Mouse (Mus musculus) heart, postnatal 0 days (tissue): ENCODE data around the gene Agxt2. TPM values are rescaled to one million over a fixed set of nuclear protein-coding genes. Genes with fewer than 3 reads are reported as not detected.
A peak's percentile ranks its signal among the peaks of the same experiment; 100 is the strongest.

Experiments used
- ATAC-seq: fragments of 200-750 bp; cut with Nextera tagmentation; 2 replicates; pipeline ENCODE4 v1.8.0; 2017; ENCODE audit warnings: low read depth, moderate number of reproducible peaks, moderate library complexity; ENCODE audit not compliant: insufficient read depth
- DNase-seq: peaks from one replicate; pipeline ENCODE4 v3.0.0-alpha.2; 2016; ENCODE audit warnings: low spot score
- H3K27ac ChIP-seq: fragments of 300-500 bp; sonication (generic); 2 replicates; pipeline ENCODE4 v1.5.1; 2014; ENCODE audit warnings: low read depth, mild to moderate bottlenecking
- H3K27me3 ChIP-seq: fragments of 300-500 bp; sonication (generic); 2 replicates; pipeline ENCODE4 v1.6.1; 2014; ENCODE audit warnings: low read length, mixed read lengths; ENCODE audit not compliant: control insufficient read depth, insufficient read depth
- H3K36me3 ChIP-seq: fragments of 300-500 bp; sonication (generic); replicated peaks from 2 replicates; pipeline ENCODE4 v1.6.1; 2014; ENCODE audit warnings: low read length, mixed read lengths; ENCODE audit not compliant: control insufficient read depth, insufficient read depth
- H3K4me1 ChIP-seq: fragments of 300-500 bp; sonication (generic); 2 replicates; pipeline ENCODE4 v1.6.1; 2014; ENCODE audit warnings: antibody characterized with exemption; ENCODE audit not compliant: control insufficient read depth, insufficient read depth
- H3K4me2 ChIP-seq: fragments of 300-500 bp; sonication (generic); 2 replicates; pipeline ENCODE4 v1.6.1; 2014; ENCODE audit warnings: low read depth, mild to moderate bottlenecking, low read length, moderate library complexity
- H3K4me3 ChIP-seq: fragments of 300-500 bp; sonication (generic); 2 replicates; pipeline ENCODE4 v1.5.1; 2014; ENCODE audit warnings: low read depth, low read length
- H3K9ac ChIP-seq: fragments of 300-500 bp; sonication (generic); replicated peaks from 2 replicates; pipeline ENCODE4 v1.6.1; 2014; ENCODE audit warnings: low read depth, low read length, mixed read lengths
- H3K9me3 ChIP-seq: fragments of 300-500 bp; sonication (generic); replicated peaks from 2 replicates; pipeline ENCODE4 v1.6.1; 2016; ENCODE audit warnings: low read length; ENCODE audit not compliant: control insufficient read depth
- CTCF ChIP-seq: IDR thresholded peaks from 2 replicates; pipeline ENCODE4 v1.5.1; 2016; ENCODE audit warnings: antibody characterized with exemption, control low read depth, low read depth
- EP300 ChIP-seq: IDR thresholded peaks from 2 replicates; pipeline ENCODE4 v1.6.1; 2016; ENCODE audit warnings: antibody characterized with exemption, low read depth
- WGBS: fragments of 180-500 bp; shearing (Covaris S2); extraction: QIAGEN DNeasy Blood & Tissue Kit; methylation state at CpG from one replicate; pipeline ENCODE4 v1.1.7; 2014; 5-methylcytosine and 5-hydroxymethylcytosine counted together
- polyA plus RNA-seq: library from polyadenylated mRNA; unstranded; fragments of >200 nt; fragmentation: Nextera tagmentation; extraction: Ambion mirVana; gene quantifications from 2 replicates; pipeline ENCODE4 v1.2.1, GENCODE M21; 2015
- total RNA-seq: library from RNA; depleted of rRNA; stranded (reverse); fragments of >200 nt; gene quantifications from 2 replicates; pipeline ENCODE4 v1.2.3, GENCODE M21; 2014; ENCODE audit warnings: low replicate concordance; rRNA removed

The Agxt2 gene
- not detected in 2 replicates for total RNA-seq
- not detected in 2 replicates for polyA plus RNA-seq

DNA sequence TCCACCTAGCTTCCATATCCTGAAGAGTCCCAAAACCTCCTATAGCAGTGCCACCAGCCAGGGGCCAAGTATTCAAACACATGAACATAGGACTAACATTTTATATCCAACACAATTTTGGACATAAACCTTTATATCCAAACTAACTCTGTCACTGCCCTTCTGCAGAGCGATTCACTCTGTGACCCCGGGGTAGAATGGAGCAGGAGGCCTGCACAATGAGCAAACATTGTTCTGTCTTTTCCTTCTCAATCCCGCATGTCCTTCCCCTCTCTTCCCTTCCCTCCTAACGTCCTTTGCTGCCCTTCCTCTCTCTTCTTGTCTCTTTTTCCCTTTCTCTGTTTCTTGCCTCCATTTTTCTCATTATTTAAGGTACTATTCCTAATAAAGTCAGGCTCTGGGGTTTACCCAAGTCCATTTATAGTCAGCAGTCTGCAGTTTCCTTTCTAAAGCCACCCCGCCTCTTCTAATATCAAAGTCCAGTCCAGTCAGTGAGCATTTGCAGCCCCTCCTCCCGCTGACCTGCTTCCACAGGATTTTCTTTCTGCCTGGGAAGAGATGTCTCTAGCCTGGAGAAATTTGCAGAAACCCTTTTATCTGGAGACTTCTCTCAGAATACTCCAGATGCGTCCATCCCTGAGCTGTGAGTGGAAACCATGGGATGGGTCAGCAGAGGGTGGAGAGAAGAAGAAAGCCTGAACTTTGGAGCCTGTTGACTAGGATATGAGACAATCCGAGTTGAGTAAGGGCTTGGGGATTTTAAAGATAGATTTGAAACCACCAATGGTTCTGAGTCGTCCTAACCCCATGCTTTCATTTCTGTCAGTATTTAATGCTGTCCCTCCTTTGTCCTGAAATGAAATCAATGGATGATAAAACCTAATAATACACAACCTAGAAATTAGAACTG lies at the start of gene Agxt2:
Gene Agxt2, plus strand, starts transcription at position 494 of the 910 bp plus-strand sequence.
- Histone ChIP-seq H3K27ac (no peak within 1 kb of the TSS), H3K27me3 (no peaks in the 10 kb centered on the region), H3K9ac (no peak within 1 kb of the TSS), H3K4me3 (no peak within 1 kb of the TSS), H3K9me3 (no peaks in the 10 kb centered on the region), H3K4me2 (no peak within 1 kb of the TSS), H3K36me3 (no peaks in the 10 kb centered on the region), H3K4me1 (no peaks in the 10 kb centered on the region)
- WGBS, result 59% methylated on average over 9 of the region's 9 CpGs
- TF ChIP-seq EP300 (no peak), CTCF (no peak)
- ATAC-seq (no peak), DNase-seq (no peak)

DNA sequence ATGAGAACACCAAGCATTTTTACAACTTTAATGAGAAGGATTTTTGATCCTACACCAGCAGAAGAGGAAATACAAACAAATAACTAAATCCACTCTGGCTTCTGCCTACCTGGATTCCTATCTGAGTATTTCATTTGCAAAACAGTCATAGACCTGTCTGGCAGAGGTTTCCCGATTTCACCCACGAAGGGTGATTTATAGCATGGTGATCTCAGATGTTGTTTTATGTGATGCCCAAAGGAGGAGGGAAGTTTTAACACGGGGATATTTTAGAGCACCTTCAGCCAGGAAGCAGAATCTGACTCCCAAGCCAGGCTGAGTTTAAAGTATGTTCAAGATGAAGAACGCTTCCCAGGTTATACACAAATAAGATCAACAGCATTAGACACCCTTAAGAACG lies 46.5 kb upstream of the Agxt2 start:
- ATAC-seq (no peak), DNase-seq (no peak)
- TF ChIP-seq EP300, result no peak
- no peak for TF ChIP-seq CTCF
- no peak overlapping the region for H3K9ac ChIP-seq
- H3K27me3 ChIP-seq, result no peaks in the 10 kb centered on the region
- WGBS, result 67% methylated on average over 5 of the region's 5 CpGs
- H3K4me3 ChIP-seq, result no peak overlapping the region
- H3K36me3 ChIP-seq, result no peaks in the 10 kb centered on the region
- no peaks in the 10 kb centered on the region for H3K9me3 ChIP-seq
- no peak overlapping the region for H3K4me2 ChIP-seq
- no peaks in the 10 kb centered on the region for H3K4me1 ChIP-seq
- no peak overlapping the region for H3K27ac ChIP-seq

DNA sequence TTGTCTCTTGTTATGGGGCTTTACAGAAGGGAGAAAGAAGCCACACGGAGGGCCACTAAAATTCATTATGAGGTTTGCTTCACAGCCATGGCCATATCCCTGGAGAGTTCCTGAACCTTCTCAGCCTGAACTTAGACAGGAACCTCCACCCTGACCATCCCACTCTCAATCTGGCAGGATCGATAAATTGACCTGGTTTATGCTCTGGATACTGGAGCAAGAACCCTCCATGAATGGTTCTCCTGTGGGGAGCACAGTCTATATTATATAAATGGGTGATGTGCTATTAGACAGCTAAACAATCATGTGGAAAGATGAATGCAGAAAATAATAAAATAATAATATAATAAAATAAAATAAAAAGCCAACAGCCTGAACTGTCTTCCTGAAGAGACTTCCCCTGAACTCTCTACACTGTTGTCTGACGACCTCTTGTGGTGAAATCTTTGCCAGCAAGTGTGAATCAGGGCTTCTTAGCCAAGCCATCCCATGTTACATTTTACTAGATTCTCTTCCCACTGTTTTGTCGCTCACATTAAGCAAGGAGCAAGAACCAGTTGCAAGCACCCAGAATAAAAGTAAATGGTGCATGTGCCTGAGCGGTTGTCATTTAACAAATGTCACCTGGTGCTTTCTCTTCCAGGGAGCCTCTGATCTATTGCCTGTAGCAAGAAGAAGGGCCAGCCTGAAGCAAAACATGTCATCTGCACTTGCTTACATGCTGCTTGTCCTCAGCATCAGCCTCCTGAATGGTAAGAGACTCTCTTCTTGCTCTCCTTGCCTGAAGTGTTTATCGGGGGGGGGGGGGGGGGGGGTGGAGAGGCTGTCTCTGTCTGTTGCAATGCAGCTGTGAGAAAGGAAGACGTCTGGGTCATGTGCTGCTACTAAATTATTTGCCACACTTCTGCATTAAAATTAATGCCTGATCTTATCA lies 44.5 kb upstream of the Agxt2 start:
- peak; percentile 29 for DNase-seq
- 47% methylated on average over 7 of the region's 7 CpGs for WGBS
- no peaks in the 10 kb centered on the region for H3K36me3 ChIP-seq

DNA sequence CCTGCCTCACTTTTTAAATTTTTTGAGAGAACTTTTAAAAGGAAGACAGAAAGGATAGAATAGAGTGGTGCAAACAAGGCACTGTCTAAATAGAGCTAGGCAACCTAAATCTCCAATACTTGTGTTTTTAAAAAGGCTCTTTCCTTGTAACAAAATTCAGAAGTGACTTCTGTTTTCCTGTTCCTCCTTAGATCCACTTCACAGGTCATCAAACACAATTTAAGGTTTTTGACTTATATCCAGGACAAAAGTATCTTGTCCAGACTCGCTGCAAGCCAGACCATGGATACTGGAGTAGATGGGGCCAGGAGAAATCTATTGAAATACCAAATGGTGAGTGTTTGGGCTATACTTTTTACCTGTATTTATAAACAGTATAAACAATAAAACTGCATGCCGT lies 33.3 kb upstream of the Agxt2 start, which contains the start of gene Gm21973:
Gene Gm21973, plus strand, starts transcription at position 301 of the 400 bp plus-strand sequence.
- Histone ChIP-seq H3K4me3 (no peak within 1 kb of the TSS), H3K4me2 (no peak within 1 kb of the TSS), H3K9me3 (no peaks in the 10 kb centered on the region), H3K36me3 (no peaks in the 10 kb centered on the region), H3K27me3 (no peaks in the 10 kb centered on the region), H3K9ac (no peak within 1 kb of the TSS), H3K27ac (no peak within 1 kb of the TSS), H3K4me1 (no peaks in the 10 kb centered on the region)
- TF ChIP-seq CTCF (no peak), EP300 (no peak)
- ATAC-seq (no peak), DNase-seq (no peak)
- 85% methylated on average over 2 of the region's 2 CpGs for WGBS

More for the DNA sequence above, 44.5 kb upstream of the Agxt2 start:
- Histone ChIP-seq H3K27ac (no peak overlapping the region), H3K4me2 (no peak overlapping the region), H3K4me1 (no peaks in the 10 kb centered on the region), H3K27me3 (no peaks in the 10 kb centered on the region), H3K9ac (no peak overlapping the region), H3K9me3 (no peaks in the 10 kb centered on the region), H3K4me3 (no peak overlapping the region)
- no peak for ATAC-seq
- TF ChIP-seq CTCF (peak; percentile 61), EP300 (no peak)

DNA sequence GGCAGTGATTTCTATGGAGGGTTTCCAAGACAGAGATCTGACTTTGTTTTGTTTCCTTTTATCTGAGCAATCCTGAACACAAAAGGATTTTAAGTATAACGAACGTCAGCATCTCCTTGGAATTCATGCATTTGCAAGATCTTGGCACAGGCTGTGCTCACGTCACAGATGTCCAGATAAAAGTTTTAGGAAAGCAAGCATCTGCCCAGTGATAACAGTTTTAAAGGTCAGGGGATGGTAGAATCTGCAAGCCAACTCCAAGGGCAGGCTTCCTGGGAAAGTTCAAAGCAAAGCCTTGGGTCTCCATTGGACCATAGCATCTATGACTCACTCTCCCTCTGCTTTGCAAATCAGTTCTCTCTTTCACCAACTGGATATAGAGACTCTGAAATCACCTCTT lies 27.7 kb upstream of the Agxt2 start:
- Histone ChIP-seq H3K4me2 (no peak overlapping the region), H3K9me3 (no peaks in the 10 kb centered on the region), H3K4me3 (no peak overlapping the region), H3K27ac (no peak overlapping the region), H3K27me3 (no peaks in the 10 kb centered on the region), H3K9ac (no peak overlapping the region), H3K36me3 (no peaks in the 10 kb centered on the region), H3K4me1 (no peaks in the 10 kb centered on the region)
- ATAC-seq (no peak), DNase-seq (no peak)
- 69% methylated on average over 3 of the region's 3 CpGs for WGBS
- TF ChIP-seq CTCF (no peak), EP300 (no peak)
